Mouse (Mus musculus): ENCODE measurements around the gene Nuak1. TPM values are rescaled to one million over a fixed set of nuclear protein-coding genes. Genes with fewer than 3 reads are reported as not detected.
"Not testable (repeated sequence)": the region's sequence is repeated elsewhere in the genome, so short reads cannot be mapped to it uniquely, and the experiment has no call there.

Gene Nuak1
- polyA plus RNA-seq (2014; fragmentation: Nextera tagmentation; extraction: Ambion mirVana) = 0.47 and 0.70 TPM in 2 replicates

DNA sequence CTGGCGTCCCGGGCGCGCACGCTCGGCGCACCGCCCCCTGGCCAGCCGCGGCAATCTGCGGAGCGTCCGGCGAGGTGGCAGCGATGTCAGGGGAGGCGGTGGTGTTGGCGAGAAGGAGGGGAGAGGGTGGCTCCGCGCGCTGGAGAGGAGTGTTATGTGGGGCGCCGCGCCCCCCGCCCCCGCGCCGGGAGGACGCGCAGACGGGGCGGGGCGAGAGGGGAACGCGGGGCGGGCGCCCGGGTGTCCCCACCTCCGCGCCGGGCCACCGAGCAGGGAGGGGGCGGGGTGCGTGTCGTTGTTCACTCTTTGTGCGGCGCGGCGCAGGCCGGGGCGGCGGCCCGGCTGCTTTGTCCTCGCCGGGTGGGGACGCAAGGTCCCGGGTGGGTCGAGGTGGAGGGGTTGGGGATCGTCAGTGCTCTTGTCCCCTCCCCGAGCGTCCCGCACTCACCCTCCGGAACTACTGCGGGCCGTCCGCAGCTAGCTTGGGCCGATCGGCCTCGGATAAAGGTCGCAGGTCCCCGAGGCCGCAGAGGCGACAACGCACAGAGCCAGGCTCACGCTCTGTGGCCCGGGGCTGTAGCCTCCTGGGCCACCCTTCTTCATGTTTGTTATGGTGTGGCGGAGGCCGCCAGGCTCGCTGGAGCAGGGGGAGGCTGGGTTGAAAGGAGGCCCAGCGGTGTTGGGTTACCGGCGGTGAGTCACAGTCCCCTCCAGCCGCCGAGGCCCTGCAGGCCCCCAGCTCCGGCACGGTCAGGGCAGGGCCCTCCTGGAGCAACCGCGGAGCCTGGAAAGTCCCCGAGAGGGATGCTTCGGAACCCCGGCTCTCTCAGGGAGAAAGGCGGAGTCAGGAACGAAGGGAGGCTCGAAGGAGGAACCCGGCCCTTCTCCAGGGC, at the start of gene Nuak1:
Gene Nuak1, minus strand, starts transcription at position 57 of the 893 bp plus-strand sequence.
- WGBS = under 1% methylated on average over 84 of the region's 94 CpGs
- Histone ChIP-seq H3K27ac (ENCODE audit: low read depth, low read length) (peak within 1 kb of the TSS; percentile 79), H3K4me3 (ENCODE audit: low read depth, low read length) (peak within 1 kb of the TSS; percentile 65), H3K9ac (ENCODE audit: low read depth, low read length) (peak within 1 kb of the TSS; percentile 84), H3K27me3 (replicated peaks; ENCODE audit: control insufficient read depth, insufficient read depth, low read length) (peaks cover 40% of the 10 kb centered on the region), H3K36me3 (ENCODE audit: control insufficient read depth, insufficient read depth, low read length) (no peaks in the 10 kb centered on the region), H3K9me3 (ENCODE audit: control insufficient read depth, low read length) (no peaks in the 10 kb centered on the region), H3K4me1 (replicated peaks; ENCODE audit: control insufficient read depth, insufficient read depth, low read length) (peaks cover 10% of the 10 kb centered on the region), H3K4me2 (peak within 1 kb of the TSS; percentile 86)
- DNase-seq (ENCODE audit: low spot score) = peak; percentile 74
- ATAC-seq (replicated peaks; ENCODE audit: low FRiP score) = peak; percentile 80

DNA sequence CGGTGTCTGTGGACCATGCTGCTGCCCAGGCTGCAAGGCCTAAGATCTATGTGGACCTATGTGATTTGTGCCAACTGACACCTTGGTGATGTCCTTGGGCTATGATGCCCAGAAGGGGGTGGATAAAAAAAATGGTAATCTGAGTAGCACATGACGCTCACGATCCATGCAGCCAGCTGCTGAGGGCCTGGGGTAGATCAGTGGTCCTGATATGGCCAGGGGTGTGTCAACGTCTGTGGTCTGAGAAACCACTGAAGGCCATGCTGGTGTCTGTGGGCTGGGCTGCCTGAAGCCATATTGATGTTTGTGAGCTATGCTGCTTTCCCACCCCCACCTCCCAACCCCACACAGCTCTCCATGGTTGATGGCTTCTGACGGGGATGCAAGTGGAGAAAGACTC, 49.7 kb upstream of the Nuak1 start:
- Histone ChIP-seq H3K4me1 (replicated peaks; ENCODE audit: control insufficient read depth, insufficient read depth, low read length) (0 out of 2 replicates have a peak, but pooled peaks cover 2% of the 10 kb centered on the region), H3K9me3 (ENCODE audit: control insufficient read depth, low read length) (no peaks in the 10 kb centered on the region), H3K4me3 (ENCODE audit: low read depth, low read length) (no peak overlapping the region), H3K4me2 (no peak overlapping the region), H3K36me3 (ENCODE audit: control insufficient read depth, insufficient read depth, low read length) (no peaks in the 10 kb centered on the region), H3K9ac (ENCODE audit: low read depth, low read length) (no peak overlapping the region), H3K27ac (ENCODE audit: low read depth, low read length) (no peak overlapping the region), H3K27me3 (replicated peaks; ENCODE audit: control insufficient read depth, insufficient read depth, low read length) (no peaks in the 10 kb centered on the region)
- no peak; the same call in 1 of the 2 replicates for ATAC-seq (replicated peaks; ENCODE audit: low FRiP score)
- WGBS = 52% methylated on average over 5 of the region's 5 CpGs
- no peak for DNase-seq (ENCODE audit: low spot score)

DNA sequence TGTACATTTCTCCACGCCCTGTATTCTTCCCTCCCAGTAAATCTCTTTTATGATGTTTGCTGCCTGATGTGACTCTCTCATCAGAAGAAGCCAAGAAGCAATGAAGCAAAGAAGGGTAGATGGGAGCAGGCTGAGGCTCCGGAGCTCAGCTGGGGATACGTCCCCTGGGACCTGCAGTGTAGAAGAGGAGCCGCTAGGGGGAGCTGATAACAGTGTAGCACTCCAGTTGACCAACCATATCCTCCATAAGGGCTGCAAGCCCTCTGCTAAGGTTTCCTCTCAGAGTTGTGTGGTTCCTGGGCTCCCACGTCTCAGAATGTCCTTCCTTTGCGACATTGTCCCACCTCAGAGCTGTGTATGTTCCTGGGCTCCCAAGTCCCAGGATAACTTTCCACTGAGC, 47.9 kb upstream of the Nuak1 start:
- 0 out of 2 replicates have a peak, but pooled peaks cover 2% of the 10 kb centered on the region for H3K4me1 ChIP-seq (replicated peaks; ENCODE audit: control insufficient read depth, insufficient read depth, low read length)
- ATAC-seq (replicated peaks; ENCODE audit: low FRiP score) (0 out of 2 replicates have a peak, but pooled peaks have one; percentile 45), DNase-seq (ENCODE audit: low spot score) (peak; percentile 56)
- H3K36me3 ChIP-seq (ENCODE audit: control insufficient read depth, insufficient read depth, low read length) = no peaks in the 10 kb centered on the region
- no peak overlapping the region for H3K9ac ChIP-seq (ENCODE audit: low read depth, low read length)
- WGBS = 40% methylated on average over 6 of the region's 6 CpGs
- H3K27ac ChIP-seq (ENCODE audit: low read depth, low read length) = no peak overlapping the region
- H3K4me3 ChIP-seq (ENCODE audit: low read depth, low read length) = no peak overlapping the region
- no peaks in the 10 kb centered on the region for H3K9me3 ChIP-seq (ENCODE audit: control insufficient read depth, low read length)
- no peak overlapping the region for H3K4me2 ChIP-seq
- no peaks in the 10 kb centered on the region for H3K27me3 ChIP-seq (replicated peaks; ENCODE audit: control insufficient read depth, insufficient read depth, low read length)

DNA sequence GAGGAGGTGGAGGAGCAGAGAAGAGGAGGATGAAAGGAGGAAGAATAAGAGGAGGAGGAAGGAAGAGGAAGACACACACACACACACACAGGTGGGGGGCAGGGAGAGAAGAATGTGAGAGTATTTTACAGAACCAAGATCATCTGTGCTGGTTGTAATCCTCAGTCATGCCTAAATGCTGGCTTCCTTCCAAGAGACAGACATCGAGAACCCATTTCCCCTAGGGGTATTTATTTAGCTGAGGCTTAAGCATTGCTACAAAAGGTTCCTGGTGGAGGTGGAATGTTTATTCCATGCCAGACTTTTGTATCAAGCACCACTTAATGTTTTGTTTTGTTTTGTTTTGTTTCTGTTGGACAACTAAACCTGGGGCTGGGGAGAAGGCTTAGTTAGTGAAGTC, 44.3 kb upstream of the Nuak1 start:
- Histone ChIP-seq H3K36me3 (ENCODE audit: control insufficient read depth, insufficient read depth, low read length) (no peaks in the 10 kb centered on the region), H3K4me2 (no peak overlapping the region), H3K4me1 (replicated peaks; ENCODE audit: control insufficient read depth, insufficient read depth, low read length) (no peaks in the 10 kb centered on the region), H3K27ac (ENCODE audit: low read depth, low read length) (no peak overlapping the region), H3K9ac (ENCODE audit: low read depth, low read length) (no peak overlapping the region), H3K4me3 (ENCODE audit: low read depth, low read length) (no peak overlapping the region), H3K27me3 (replicated peaks; ENCODE audit: control insufficient read depth, insufficient read depth, low read length) (no peaks in the 10 kb centered on the region), H3K9me3 (ENCODE audit: control insufficient read depth, low read length) (no peaks in the 10 kb centered on the region)
- ATAC-seq (replicated peaks; ENCODE audit: low FRiP score) (no peak), DNase-seq (ENCODE audit: low spot score) (no peak)
- 77% methylated on average over 1 of the region's 1 CpGs for WGBS

DNA sequence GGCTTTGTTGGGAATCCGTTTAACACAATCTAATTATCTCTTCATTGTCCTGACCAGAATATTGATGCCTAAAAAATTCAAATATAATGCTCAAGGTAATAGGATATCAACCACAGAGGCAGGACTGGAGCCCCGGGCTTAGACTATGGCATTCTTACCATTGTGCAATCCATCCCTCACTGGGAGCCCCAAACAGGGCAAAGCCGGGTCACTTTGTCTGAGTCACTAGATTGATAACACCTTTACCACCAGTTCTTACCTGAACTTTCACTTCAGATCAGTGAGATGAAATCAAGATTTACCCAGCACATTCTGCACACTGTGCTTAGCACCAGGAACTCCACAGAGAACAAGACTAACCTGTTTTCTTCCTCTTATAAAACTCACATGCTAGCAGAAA, 43.2 kb upstream of the Nuak1 start:
- Histone ChIP-seq H3K9me3 (ENCODE audit: control insufficient read depth, low read length) (no peaks in the 10 kb centered on the region), H3K4me1 (replicated peaks; ENCODE audit: control insufficient read depth, insufficient read depth, low read length) (no peaks in the 10 kb centered on the region), H3K4me3 (ENCODE audit: low read depth, low read length) (no peak overlapping the region), H3K36me3 (ENCODE audit: control insufficient read depth, insufficient read depth, low read length) (no peaks in the 10 kb centered on the region), H3K9ac (ENCODE audit: low read depth, low read length) (no peak overlapping the region), H3K27ac (ENCODE audit: low read depth, low read length) (no peak overlapping the region), H3K27me3 (replicated peaks; ENCODE audit: control insufficient read depth, insufficient read depth, low read length) (no peaks in the 10 kb centered on the region), H3K4me2 (no peak overlapping the region)
- ATAC-seq (replicated peaks; ENCODE audit: low FRiP score) (no peak), DNase-seq (ENCODE audit: low spot score) (no peak)
- WGBS = 66% methylated on average over 3 of the region's 3 CpGs

DNA sequence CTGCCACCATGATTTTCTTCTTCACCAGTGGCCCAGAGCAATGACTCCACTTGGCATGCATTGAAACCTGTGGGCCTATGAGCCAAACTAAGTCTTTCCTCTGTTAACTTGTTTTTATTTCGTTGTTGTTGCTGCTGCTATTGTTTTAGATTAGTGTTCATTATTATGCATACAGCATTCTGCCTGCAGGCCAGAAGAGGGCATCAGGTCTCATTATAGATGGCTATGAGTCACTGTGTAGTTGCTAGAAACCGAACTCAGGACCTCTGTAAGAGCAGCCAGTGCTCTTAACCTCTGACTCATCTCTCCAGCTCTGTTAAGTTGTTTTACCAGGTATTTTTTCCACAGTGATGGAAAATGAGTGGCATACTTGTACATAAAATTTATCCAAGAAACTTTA, 42.7 kb upstream of the Nuak1 start:
- WGBS = 75% methylated on average over 2 of the region's 2 CpGs
- H3K27ac ChIP-seq (ENCODE audit: low read depth, low read length) = no peak overlapping the region
- H3K27me3 ChIP-seq (replicated peaks; ENCODE audit: control insufficient read depth, insufficient read depth, low read length) = no peaks in the 10 kb centered on the region
- no peak for DNase-seq (ENCODE audit: low spot score)
- H3K9ac ChIP-seq (ENCODE audit: low read depth, low read length) = no peak overlapping the region
- no peaks in the 10 kb centered on the region; the same call in 1 of the 2 replicates for H3K4me1 ChIP-seq (replicated peaks; ENCODE audit: control insufficient read depth, insufficient read depth, low read length)
- no peak overlapping the region for H3K4me3 ChIP-seq (ENCODE audit: low read depth, low read length)
- H3K9me3 ChIP-seq (ENCODE audit: control insufficient read depth, low read length) = no peaks in the 10 kb centered on the region
- no peaks in the 10 kb centered on the region for H3K36me3 ChIP-seq (ENCODE audit: control insufficient read depth, insufficient read depth, low read length)
- no peak overlapping the region for H3K4me2 ChIP-seq
- no peak for ATAC-seq (replicated peaks; ENCODE audit: low FRiP score)

DNA sequence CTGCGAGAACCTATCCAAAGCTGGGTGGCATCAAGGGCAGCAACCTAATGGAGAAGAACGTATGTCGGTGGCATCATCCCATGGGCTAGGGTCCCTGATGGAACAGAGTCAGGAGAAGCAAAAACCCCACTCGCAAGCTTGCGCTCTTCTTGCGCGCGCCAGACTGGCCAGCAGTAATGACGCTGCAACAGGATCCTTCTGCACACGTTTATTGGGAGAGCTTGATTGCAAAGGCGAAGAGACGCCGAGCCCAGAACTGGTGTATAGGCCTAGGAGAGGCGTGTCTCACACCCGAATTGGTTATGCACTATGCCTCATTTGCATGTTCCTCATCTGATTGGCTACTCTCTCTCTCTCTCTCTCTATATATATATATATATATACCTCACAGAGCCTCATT, 42.0 kb upstream of the Nuak1 start:
- H3K4me2 ChIP-seq; H3K27me3 ChIP-seq (replicated peaks; ENCODE audit: control insufficient read depth, insufficient read depth, low read length); DNase-seq (ENCODE audit: low spot score); H3K27ac ChIP-seq (ENCODE audit: low read depth, low read length); H3K9ac ChIP-seq (ENCODE audit: low read depth, low read length); ATAC-seq (replicated peaks; ENCODE audit: low FRiP score); H3K4me3 ChIP-seq (ENCODE audit: low read depth, low read length); H3K4me1 ChIP-seq (replicated peaks; ENCODE audit: control insufficient read depth, insufficient read depth, low read length); H3K36me3 ChIP-seq (ENCODE audit: control insufficient read depth, insufficient read depth, low read length); H3K9me3 ChIP-seq (ENCODE audit: control insufficient read depth, low read length): not testable (repeated sequence)
- WGBS = 89% methylated on average over 15 of the region's 15 CpGs

DNA sequence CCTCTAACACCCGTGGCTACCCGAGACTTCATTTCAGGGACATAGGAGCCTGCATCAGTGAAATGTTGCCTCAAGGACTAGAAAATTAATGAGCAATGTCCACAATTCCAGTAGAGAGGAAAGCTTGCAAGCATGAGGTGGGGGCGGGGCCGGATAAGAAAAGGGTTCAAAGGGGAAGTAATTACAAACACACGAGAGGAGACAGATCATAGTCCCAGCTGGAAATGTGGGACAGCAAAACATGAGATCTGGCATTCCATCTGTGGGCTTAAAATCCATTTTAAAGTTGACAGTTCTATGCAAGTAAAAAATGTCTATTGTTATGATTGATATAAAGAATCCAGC, 40.9 kb upstream of the Nuak1 start:
- Histone ChIP-seq H3K9me3 (ENCODE audit: control insufficient read depth, low read length) (no peaks in the 10 kb centered on the region), H3K9ac (ENCODE audit: low read depth, low read length) (no peak overlapping the region), H3K27me3 (replicated peaks; ENCODE audit: control insufficient read depth, insufficient read depth, low read length) (no peaks in the 10 kb centered on the region), H3K4me1 (replicated peaks; ENCODE audit: control insufficient read depth, insufficient read depth, low read length) (peaks cover 8% of the 10 kb centered on the region; the same call in 1 of the 2 replicates), H3K4me2 (no peak overlapping the region), H3K27ac (ENCODE audit: low read depth, low read length) (no peak overlapping the region), H3K4me3 (ENCODE audit: low read depth, low read length) (no peak overlapping the region), H3K36me3 (ENCODE audit: control insufficient read depth, insufficient read depth, low read length) (no peaks in the 10 kb centered on the region)
- DNase-seq (ENCODE audit: low spot score) (no peak), ATAC-seq (replicated peaks; ENCODE audit: low FRiP score) (no peak)
- 65% methylated on average over 5 of the region's 5 CpGs for WGBS

Data from liver, embryonic 11.5 days (tissue).